Mouse (Mus musculus) urinary bladder, adult 18-20 months (tissue): ENCODE measurements around the gene Madcam1.

Source experiments
- DNase-seq, 2 experiments: peaks; one replicate each; pipeline ENCODE4 v3.0.0; 2022; ENCODE audit warnings: low spot score in 2 of 2, mixed read lengths in 2 of 2

Madcam1 gene

GRCm38 (mm10) chr10:79664131-79664665 lies at the start of gene Madcam1:
Madcam1 (plus strand) TSS chr10:79664559.
- peak in 1 of 2 experiments; percentile 60 for DNase-seq

GRCm38 (mm10) chr10:79615860-79616259 lies 48.5 kb upstream of the Madcam1 start:
- no peak for DNase-seq

GRCm38 (mm10) chr10:79616376-79616775 lies 48.0 kb upstream of the Madcam1 start:
- DNase-seq: no peak

- no peak for DNase-seq
Measured at GRCm38 (mm10) chr10:79623950-79624349, 40.4 kb upstream of the Madcam1 start.

GRCm38 (mm10) chr10:79625398-79625797 lies 39.0 kb upstream of the Madcam1 start:
- DNase-seq: no peak

- no peak for DNase-seq
Measured at GRCm38 (mm10) chr10:79626156-79626555, 38.2 kb upstream of the Madcam1 start.

GRCm38 (mm10) chr10:79628377-79628776 lies 36.0 kb upstream of the Madcam1 start:
- no peak for DNase-seq

- no peak for DNase-seq
Measured at GRCm38 (mm10) chr10:79631432-79631831, 32.9 kb upstream of the Madcam1 start.

GRCm38 (mm10) chr10:79633006-79633777 lies 31.2 kb upstream of the Madcam1 start:
- no peak for DNase-seq

GRCm38 (mm10) chr10:79636287-79636686 lies 28.1 kb upstream of the Madcam1 start:
- no peak for DNase-seq

- DNase-seq: peak; percentile 4 to 13
Measured at GRCm38 (mm10) chr10:79637128-79638110, 26.9 kb upstream of the Madcam1 start, which contains the start of gene Shc2. Shc2 (minus strand) TSS chr10:79637918.

GRCm38 (mm10) chr10:79638486-79639204 lies 25.7 kb upstream of the Madcam1 start:
- peak in 1 of 2 experiments; percentile 42 for DNase-seq

- no peak for DNase-seq
Measured at GRCm38 (mm10) chr10:79645711-79646110, 18.6 kb upstream of the Madcam1 start, which contains the start of gene Odf3l2. Odf3l2 (minus strand) TSS chr10:79645738.

GRCm38 (mm10) chr10:79649070-79649751 lies 15.1 kb upstream of the Madcam1 start:
- DNase-seq: peak; percentile 45 to 46

- DNase-seq: no peak
Measured at GRCm38 (mm10) chr10:79652789-79653188, 11.6 kb upstream of the Madcam1 start.

- no peak for DNase-seq
Measured at GRCm38 (mm10) chr10:79654946-79655395, 9.4 kb upstream of the Madcam1 start.

GRCm38 (mm10) chr10:79658829-79659228 lies 5.5 kb upstream of the Madcam1 start:
- DNase-seq: no peak

- no peak for DNase-seq
Measured at GRCm38 (mm10) chr10:79660298-79660697, 4.1 kb upstream of the Madcam1 start.

- no peak for DNase-seq
Measured at GRCm38 (mm10) chr10:79661861-79662260, 2.5 kb upstream of the Madcam1 start.

- DNase-seq: no peak
Measured at GRCm38 (mm10) chr10:79665051-79665450, 692 bp downstream of the Madcam1 start.

GRCm38 (mm10) chr10:79666493-79666892 lies 2.1 kb downstream of the Madcam1 start:
- DNase-seq: no peak
